Mouse (Mus musculus) neural tube, embryonic 13.5 days (tissue): Measurements from ENCODE around the gene H60b. TPM values are rescaled to one million over a fixed set of nuclear protein-coding genes. Genes with fewer than 3 reads are reported as not detected.

Experiments used
- ATAC-seq: fragments of 200-750 bp; cut with Nextera tagmentation; 2 replicates; pipeline ENCODE4 v1.8.0; 2017; ENCODE audit warnings: low read depth, mild to moderate bottlenecking, moderate TSS enrichment, moderate library complexity
- H3K27ac ChIP-seq: fragments of 300-500 bp; sonication (generic); replicated peaks from 2 replicates; pipeline ENCODE4 v1.5.1; 2015; ENCODE audit warnings: moderate library complexity, mild to moderate bottlenecking, inconsistent platforms
- H3K27me3 ChIP-seq: fragments of 300-500 bp; sonication (generic); 2 replicates; pipeline ENCODE4 v1.6.1; 2015; ENCODE audit warnings: mild to moderate bottlenecking, inconsistent platforms
- H3K36me3 ChIP-seq: fragments of 300-500 bp; sonication (generic); 2 replicates; pipeline ENCODE4 v1.6.1; 2015; ENCODE audit warnings: mild to moderate bottlenecking, inconsistent platforms
- H3K4me1 ChIP-seq: fragments of 300-500 bp; sonication (generic); replicated peaks from 2 replicates; pipeline ENCODE4 v1.6.1; 2015; ENCODE audit warnings: inconsistent platforms
- H3K4me2 ChIP-seq: fragments of 300-500 bp; sonication (generic); 2 replicates; pipeline ENCODE4 v1.6.1; 2015; ENCODE audit warnings: inconsistent platforms, mild to moderate bottlenecking, moderate library complexity
- H3K4me3 ChIP-seq: fragments of 300-500 bp; sonication (generic); 2 replicates; pipeline ENCODE4 v1.5.1; 2015; ENCODE audit warnings: mild to moderate bottlenecking, inconsistent platforms
- H3K9ac ChIP-seq: fragments of 300-500 bp; sonication (generic); 2 replicates; pipeline ENCODE4 v1.6.1; 2015; ENCODE audit warnings: moderate library complexity, mild to moderate bottlenecking, inconsistent platforms
- H3K9me3 ChIP-seq: fragments of 300-500 bp; sonication (generic); 2 replicates; pipeline ENCODE4 v1.6.1; 2016; ENCODE audit warnings: inconsistent platforms
- WGBS: fragments of 180-500 bp; shearing (Covaris S2); methylation state at CpG from one replicate; pipeline ENCODE4 v1.1.7; 2015; 5-methylcytosine and 5-hydroxymethylcytosine counted together
- polyA plus RNA-seq: library from polyadenylated mRNA; unstranded; fragments of >200 nt; fragmentation: Nextera tagmentation; extraction: Ambion mirVana; gene quantifications from 2 replicates; pipeline ENCODE4 v1.2.1, GENCODE M21; 2015

Gene H60b
- polyA plus RNA-seq, 1 experiment from 2014 or later, result 0.66 TPM

GRCm38 (mm10) chr10:22302344-22303057 is 144.1 kb downstream of the H60b start:
- WGBS, result 80% methylated on average over 5 of the region's 5 CpGs
- Histone ChIP-seq H3K27ac (no peak overlapping the region), H3K27me3 (no peaks in the 10 kb centered on the region), H3K9me3 (no peaks in the 10 kb centered on the region), H3K4me3 (no peak overlapping the region), H3K4me1 (no peaks in the 10 kb centered on the region), H3K4me2 (no peak overlapping the region), H3K9ac (no peak overlapping the region), H3K36me3 (no peaks in the 10 kb centered on the region)
- ATAC-seq, result no peak

- H3K4me2 ChIP-seq, result no peak overlapping the region
- no peak overlapping the region for H3K4me3 ChIP-seq
- no peaks in the 10 kb centered on the region for H3K36me3 ChIP-seq
- no peaks in the 10 kb centered on the region for H3K4me1 ChIP-seq
- WGBS, result 86% methylated on average over 6 of the region's 6 CpGs
- no peak overlapping the region for H3K27ac ChIP-seq
- H3K9me3 ChIP-seq, result no peaks in the 10 kb centered on the region
- no peak for ATAC-seq
- no peaks in the 10 kb centered on the region for H3K27me3 ChIP-seq
- H3K9ac ChIP-seq, result no peak overlapping the region
Observed at GRCm38 (mm10) chr10:22303736-22304135, 145.3 kb downstream of the H60b start.

DNA sequence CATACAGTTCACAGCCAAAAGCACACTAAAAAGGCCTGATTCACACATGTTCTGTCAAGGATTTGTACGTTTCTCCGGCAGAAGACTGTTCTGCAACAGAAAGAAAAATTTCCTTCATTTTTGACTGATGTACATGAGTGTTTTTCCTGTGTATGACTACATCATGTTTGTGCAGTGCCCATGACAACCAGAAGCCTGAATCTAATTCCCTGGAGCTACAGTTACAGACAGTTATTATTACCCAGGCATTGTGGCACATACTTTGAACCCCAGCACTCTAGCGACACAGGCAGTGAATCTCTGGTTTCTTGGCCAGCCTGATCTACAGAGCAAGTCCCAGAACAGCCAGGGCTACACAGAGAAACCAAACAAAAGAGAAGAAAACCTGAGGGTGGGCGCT is 147.4 kb downstream of the H60b start:
- no peaks in the 10 kb centered on the region for H3K36me3 ChIP-seq
- H3K4me1 ChIP-seq, result no peaks in the 10 kb centered on the region
- 86% methylated on average over 4 of the region's 4 CpGs for WGBS
- no peak overlapping the region for H3K9ac ChIP-seq
- H3K27me3 ChIP-seq, result no peaks in the 10 kb centered on the region
- no peaks in the 10 kb centered on the region for H3K9me3 ChIP-seq
- no peak overlapping the region for H3K4me3 ChIP-seq
- no peak overlapping the region for H3K27ac ChIP-seq
- ATAC-seq, result no peak
- no peak overlapping the region for H3K4me2 ChIP-seq

GRCm38 (mm10) chr10:22306452-22306851 is 148.1 kb downstream of the H60b start:
- Histone ChIP-seq H3K9ac (no peak overlapping the region), H3K9me3 (no peaks in the 10 kb centered on the region), H3K4me3 (no peak overlapping the region), H3K4me1 (no peaks in the 10 kb centered on the region), H3K27me3 (no peaks in the 10 kb centered on the region), H3K27ac (no peak overlapping the region), H3K4me2 (no peak overlapping the region), H3K36me3 (no peaks in the 10 kb centered on the region)
- 67% methylated on average over 4 of the region's 4 CpGs for WGBS
- ATAC-seq, result no peak

- ATAC-seq, result no peak
- Histone ChIP-seq H3K4me2 (no peak overlapping the region), H3K9me3 (no peaks in the 10 kb centered on the region), H3K27me3 (no peaks in the 10 kb centered on the region), H3K9ac (no peak overlapping the region), H3K27ac (no peak overlapping the region), H3K4me1 (no peaks in the 10 kb centered on the region), H3K4me3 (no peak overlapping the region), H3K36me3 (no peaks in the 10 kb centered on the region)
- WGBS, result 74% methylated on average over 1 of the region's 1 CpGs
Observed at GRCm38 (mm10) chr10:22308221-22308620, 149.8 kb downstream of the H60b start.

DNA sequence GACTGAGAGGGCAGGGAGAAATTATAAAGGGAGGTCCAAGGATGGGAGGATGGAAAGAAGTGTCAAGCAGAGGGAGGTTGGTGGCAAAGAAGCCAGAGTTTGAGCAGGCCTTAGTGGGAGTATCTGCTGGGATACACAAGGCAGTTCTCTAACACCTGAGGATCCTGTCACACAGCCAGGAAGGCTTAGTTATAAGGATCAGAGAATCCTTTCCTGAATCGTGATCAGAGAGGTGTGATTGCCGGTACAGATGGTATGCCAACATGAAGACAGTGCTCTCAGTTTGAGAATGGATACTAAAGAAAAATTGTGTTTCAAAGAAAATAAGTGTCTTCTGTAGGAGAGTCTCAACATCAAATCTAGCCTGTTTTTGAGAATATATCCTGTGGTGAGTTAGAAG is 164.5 kb downstream of the H60b start:
- no peaks in the 10 kb centered on the region for H3K4me1 ChIP-seq
- H3K36me3 ChIP-seq, result no peaks in the 10 kb centered on the region
- H3K27me3 ChIP-seq, result no peaks in the 10 kb centered on the region
- ATAC-seq, result no peak
- H3K4me2 ChIP-seq, result no peak overlapping the region
- WGBS, result 92% methylated on average over 2 of the region's 2 CpGs
- no peak overlapping the region for H3K4me3 ChIP-seq
- H3K9me3 ChIP-seq, result no peaks in the 10 kb centered on the region
- H3K9ac ChIP-seq, result no peak overlapping the region
- H3K27ac ChIP-seq, result no peak overlapping the region

Other genes with a start within 250 kb of the H60b start
- not detected in 2 replicates for gene 4930444G20Rik, start 90.5 kb upstream of the H60b start, polyA plus RNA-seq
- 2.7 and 3.1 TPM in 2 replicates for gene E030030I06Rik, start 9.3 kb upstream of the H60b start, polyA plus RNA-seq
- 1.8 and 2.3 TPM in 2 replicates for gene Raet1e, start within 50 bp of the H60b start, polyA plus RNA-seq
- 2.6 and 4.4 TPM in 2 replicates for gene Raet1d, start 202.0 kb downstream of the H60b start, polyA plus RNA-seq